Mouse (Mus musculus): ENCODE results near the gene Tram2. TPM values are rescaled to one million over a fixed set of nuclear protein-coding genes. Genes with fewer than 3 reads are reported as not detected.

Gene Tram2
- polyA plus RNA-seq, 1 experiment from 2014 or later: 8.6 TPM

DNA sequence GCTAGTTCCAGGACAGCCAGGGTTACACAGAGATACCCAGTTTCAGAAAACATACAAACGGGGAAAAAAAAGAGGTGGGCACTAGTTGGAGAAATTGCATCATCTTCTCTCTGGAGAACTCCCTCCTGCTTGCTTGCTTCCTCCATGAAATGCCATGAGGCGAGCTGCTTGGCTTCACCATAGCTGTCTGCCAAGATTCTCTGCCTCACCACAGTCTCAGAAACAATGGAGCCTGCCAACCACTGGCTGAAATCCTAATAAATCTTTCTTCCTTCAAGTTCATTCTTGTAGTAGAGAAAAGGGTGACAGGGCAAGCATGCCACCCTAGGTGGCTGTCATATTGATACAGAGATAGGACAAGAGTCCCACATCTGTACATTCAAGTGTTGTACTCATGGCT, 5.6 kb upstream of the Tram2 start:
- 70% methylated on average over 2 of the region's 2 CpGs for WGBS

DNA sequence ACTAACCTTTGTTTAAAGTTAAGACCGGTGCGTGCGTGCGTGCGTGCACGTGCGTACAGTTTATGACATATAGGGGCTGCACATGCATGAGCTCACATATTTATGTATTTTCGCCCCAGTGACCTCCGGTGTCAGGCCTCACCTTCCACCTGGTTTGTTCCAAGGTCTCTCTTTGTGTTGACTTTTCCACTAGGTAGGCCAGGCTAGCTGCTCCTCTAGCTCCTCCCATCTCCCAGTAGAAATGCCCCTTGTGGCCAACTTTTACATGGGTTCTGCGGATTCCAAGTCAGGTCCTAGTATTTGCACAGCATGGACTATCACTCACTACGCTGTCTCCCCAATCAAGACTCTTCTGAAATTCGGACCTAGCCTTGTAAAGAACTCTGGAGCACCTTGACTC, 1.3 kb upstream of the Tram2 start:
- 92% methylated on average over 12 of the region's 12 CpGs for WGBS
- H3K36me3 ChIP-seq (ENCODE audit: insufficient read depth, low read length): no peaks in the 10 kb centered on the region
- H3K4me2 ChIP-seq (replicated peaks; ENCODE audit: low read depth, low read length): no peak overlapping the region
- no peak overlapping the region for H3K27ac ChIP-seq (ENCODE audit: low read length)
- peaks cover 32% of the 10 kb centered on the region for H3K4me1 ChIP-seq (ENCODE audit: insufficient read depth, low read length)
- H3K9ac ChIP-seq (replicated peaks; ENCODE audit: low read length): no peak overlapping the region
- H3K4me3 ChIP-seq (ENCODE audit: low read length): no peak overlapping the region
- no peak for ATAC-seq (ENCODE audit: low FRiP score, low TSS enrichment)
- no peaks in the 10 kb centered on the region for H3K27me3 ChIP-seq (ENCODE audit: insufficient read depth, low read length)
- no peaks in the 10 kb centered on the region for H3K9me3 ChIP-seq (ENCODE audit: low read length)

More for the DNA sequence above, 5.6 kb upstream of the Tram2 start:
- Histone ChIP-seq H3K4me3 (ENCODE audit: low read length) (no peak overlapping the region), H3K27me3 (ENCODE audit: insufficient read depth, low read length) (no peaks in the 10 kb centered on the region), H3K9ac (replicated peaks; ENCODE audit: low read length) (no peak overlapping the region), H3K36me3 (ENCODE audit: insufficient read depth, low read length) (no peaks in the 10 kb centered on the region), H3K9me3 (ENCODE audit: low read length) (no peaks in the 10 kb centered on the region), H3K4me2 (replicated peaks; ENCODE audit: low read depth, low read length) (no peak overlapping the region), H3K27ac (ENCODE audit: low read length) (no peak overlapping the region), H3K4me1 (ENCODE audit: insufficient read depth, low read length) (no peaks in the 10 kb centered on the region)
- ATAC-seq (ENCODE audit: low FRiP score, low TSS enrichment): no peak

DNA sequence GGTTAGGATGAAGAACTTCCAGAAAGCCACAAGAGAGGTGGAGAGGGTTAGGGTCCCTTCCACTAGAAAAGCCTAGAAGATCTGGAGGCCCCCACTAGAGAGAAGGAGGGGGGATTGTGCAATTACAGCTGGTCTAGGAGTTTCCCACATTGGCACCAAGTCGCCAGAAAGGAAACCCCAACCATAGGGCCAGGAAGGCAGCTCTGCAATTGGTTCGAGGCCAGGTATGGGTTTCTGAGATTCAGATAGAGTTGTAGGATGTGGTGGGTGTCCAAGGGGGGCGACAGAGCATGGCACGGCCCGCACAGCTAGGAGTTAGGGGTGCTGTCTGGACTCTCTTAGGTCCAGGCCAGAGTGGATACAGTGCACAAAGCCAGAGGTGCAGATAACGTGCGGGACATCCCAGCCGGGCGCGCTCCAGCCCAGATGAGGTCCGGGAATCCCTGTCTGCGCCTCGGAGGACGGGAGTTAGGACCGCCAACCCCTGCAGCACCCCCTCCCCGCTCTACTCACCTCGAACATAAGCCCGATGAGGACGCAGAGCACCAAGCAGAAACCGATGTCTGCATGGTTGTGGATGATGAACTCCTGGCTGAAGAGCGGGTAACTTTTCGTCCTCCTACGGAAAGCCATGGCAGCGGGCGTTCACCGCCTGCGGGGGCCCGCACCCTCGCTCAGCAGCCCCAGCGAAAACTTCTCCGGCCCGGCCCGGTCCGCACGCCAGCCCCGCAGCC, 381 bp downstream of the Tram2 start:
- Histone ChIP-seq H3K27me3 (ENCODE audit: insufficient read depth, low read length) (no peaks in the 10 kb centered on the region), H3K27ac (ENCODE audit: low read length) (peak overlapping the region; percentile 75; the same call in 1 of the 2 replicates), H3K36me3 (ENCODE audit: insufficient read depth, low read length) (no peaks in the 10 kb centered on the region), H3K4me2 (replicated peaks; ENCODE audit: low read depth, low read length) (peak overlapping the region; percentile 73), H3K4me1 (ENCODE audit: insufficient read depth, low read length) (peaks cover 49% of the 10 kb centered on the region), H3K9me3 (ENCODE audit: low read length) (no peaks in the 10 kb centered on the region), H3K9ac (replicated peaks; ENCODE audit: low read length) (peak overlapping the region; percentile 84), H3K4me3 (ENCODE audit: low read length) (peak overlapping the region; percentile 77)
- peak; percentile 60 for ATAC-seq (ENCODE audit: low FRiP score, low TSS enrichment)
- under 1% methylated on average over 35 of the region's 36 CpGs for WGBS

DNA sequence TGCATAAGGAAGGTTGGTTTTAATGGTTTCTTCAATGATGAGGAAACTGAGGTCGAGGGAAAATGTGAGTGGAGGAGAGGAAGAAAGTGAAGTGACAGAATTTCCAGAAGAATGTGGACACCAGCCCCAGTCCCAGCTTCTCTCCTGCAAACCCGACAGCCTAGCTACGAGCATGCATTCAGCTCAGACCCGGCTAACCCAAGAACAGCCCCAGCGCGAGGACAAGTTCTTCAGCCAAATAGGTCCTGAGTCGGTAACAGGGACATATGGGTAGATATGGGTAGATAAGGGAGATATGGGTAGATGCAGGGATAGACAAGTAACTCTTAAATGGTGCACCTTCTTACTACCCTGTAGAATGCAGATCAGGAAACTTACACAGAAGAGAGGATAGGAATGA, 1.4 kb downstream of the Tram2 start:
- H3K4me1 ChIP-seq (ENCODE audit: insufficient read depth, low read length): peaks cover 59% of the 10 kb centered on the region
- 54% methylated on average over 7 of the region's 7 CpGs for WGBS
- ATAC-seq (ENCODE audit: low FRiP score, low TSS enrichment): no peak

DNA sequence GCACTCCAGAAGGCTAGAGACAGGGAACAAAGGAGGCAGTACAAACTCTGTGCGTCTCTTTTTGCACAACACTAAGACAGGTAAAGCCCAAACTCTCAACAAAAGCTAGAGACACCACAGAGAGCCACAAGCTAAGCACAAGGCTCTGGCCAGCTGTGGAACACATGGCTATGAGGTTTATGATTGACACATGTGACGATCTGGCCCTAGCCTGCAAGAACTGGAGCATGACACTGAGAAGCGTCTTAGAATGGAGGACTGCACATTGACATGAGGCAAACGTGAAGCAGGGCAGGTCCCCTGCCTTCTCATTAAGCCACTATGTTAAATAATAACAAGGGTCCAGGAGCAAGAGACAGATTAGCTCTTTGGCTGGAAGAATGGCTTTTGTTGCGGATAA, 1.8 kb downstream of the Tram2 start:
- no peaks in the 10 kb centered on the region for H3K27me3 ChIP-seq (ENCODE audit: insufficient read depth, low read length)
- peak overlapping the region; percentile 77 for H3K4me3 ChIP-seq (ENCODE audit: low read length)
- 35% methylated on average over 5 of the region's 5 CpGs for WGBS
- no peaks in the 10 kb centered on the region for H3K9me3 ChIP-seq (ENCODE audit: low read length)
- ATAC-seq (ENCODE audit: low FRiP score, low TSS enrichment): no peak
- H3K4me1 ChIP-seq (ENCODE audit: insufficient read depth, low read length): peaks cover 59% of the 10 kb centered on the region
- peak overlapping the region; percentile 75 for H3K27ac ChIP-seq (ENCODE audit: low read length)
- H3K4me2 ChIP-seq (replicated peaks; ENCODE audit: low read depth, low read length): peak overlapping the region; percentile 73
- H3K36me3 ChIP-seq (ENCODE audit: insufficient read depth, low read length): no peaks in the 10 kb centered on the region
- H3K9ac ChIP-seq (replicated peaks; ENCODE audit: low read length): peak overlapping the region; percentile 84; the same call in 1 of the 2 replicates

More for the DNA sequence above, 1.4 kb downstream of the Tram2 start:
- H3K9ac ChIP-seq (replicated peaks; ENCODE audit: low read length): peak overlapping the region; percentile 84
- H3K4me3 ChIP-seq (ENCODE audit: low read length): peak overlapping the region; percentile 77
- peak overlapping the region; percentile 75 for H3K27ac ChIP-seq (ENCODE audit: low read length)
- H3K27me3 ChIP-seq (ENCODE audit: insufficient read depth, low read length): no peaks in the 10 kb centered on the region
- peak overlapping the region; percentile 73 for H3K4me2 ChIP-seq (replicated peaks; ENCODE audit: low read depth, low read length)
- no peaks in the 10 kb centered on the region for H3K36me3 ChIP-seq (ENCODE audit: insufficient read depth, low read length)
- no peaks in the 10 kb centered on the region for H3K9me3 ChIP-seq (ENCODE audit: low read length)

DNA sequence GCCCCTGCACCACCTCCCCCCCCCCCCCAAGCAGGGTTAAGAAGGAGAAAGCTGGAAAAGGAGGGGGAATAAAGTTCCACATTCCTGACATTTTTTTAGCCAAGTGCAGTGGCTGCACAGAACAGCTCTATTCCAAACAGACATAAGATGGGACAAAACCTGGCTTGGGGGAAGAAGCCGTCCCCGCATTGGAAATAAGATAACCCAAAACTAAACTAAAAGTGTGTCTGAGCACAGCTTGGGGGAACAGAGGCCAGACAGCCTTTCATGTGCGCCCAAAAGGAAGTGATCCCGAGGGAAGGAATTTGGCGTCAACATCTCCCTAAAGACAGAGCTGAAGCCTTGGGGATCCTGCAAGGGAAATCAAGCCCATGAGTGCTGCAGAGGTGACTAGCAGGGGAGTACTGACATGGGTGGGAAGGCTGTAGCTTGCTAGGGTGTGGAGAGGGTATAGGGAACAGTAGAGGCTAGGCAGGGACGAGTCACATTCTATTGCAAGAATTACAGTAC, 3.0 kb downstream of the Tram2 start:
- peak overlapping the region; percentile 24 for H3K4me3 ChIP-seq (ENCODE audit: low read length)
- H3K36me3 ChIP-seq (ENCODE audit: insufficient read depth, low read length): peaks cover 5% of the 10 kb centered on the region; the same call in 1 of the 2 replicates
- peaks cover 59% of the 10 kb centered on the region for H3K4me1 ChIP-seq (ENCODE audit: insufficient read depth, low read length)
- peak overlapping the region; percentile 85 for H3K27ac ChIP-seq (ENCODE audit: low read length)
- no peaks in the 10 kb centered on the region for H3K27me3 ChIP-seq (ENCODE audit: insufficient read depth, low read length)
- ATAC-seq (ENCODE audit: low FRiP score, low TSS enrichment): no peak
- 12% methylated on average over 6 of the region's 6 CpGs for WGBS
- peak overlapping the region; percentile 73 for H3K4me2 ChIP-seq (replicated peaks; ENCODE audit: low read depth, low read length)
- H3K9me3 ChIP-seq (ENCODE audit: low read length): no peaks in the 10 kb centered on the region
- H3K9ac ChIP-seq (replicated peaks; ENCODE audit: low read length): peak overlapping the region; percentile 43

DNA sequence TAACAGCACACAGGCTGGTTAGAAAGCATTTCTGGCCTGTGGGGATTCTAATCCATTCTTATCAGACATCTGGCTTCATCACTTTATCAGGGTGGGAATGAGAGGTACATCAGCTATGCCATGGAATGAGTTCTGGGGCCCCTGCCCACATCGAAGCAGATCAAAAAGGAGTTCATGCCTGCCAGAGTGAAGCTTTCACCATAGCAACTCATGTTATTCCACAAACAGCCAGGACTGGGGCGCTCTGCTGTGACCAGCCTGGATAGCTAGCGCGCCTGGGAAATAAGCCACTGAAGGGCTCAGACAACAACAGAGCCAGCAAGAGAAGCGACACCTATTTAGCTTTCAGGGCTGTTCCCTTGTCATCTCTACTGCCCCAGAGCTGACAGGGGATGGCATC, 4.8 kb downstream of the Tram2 start:
- H3K27ac ChIP-seq (ENCODE audit: low read length): peak overlapping the region; percentile 51; the same call in 1 of the 2 replicates
- 0 out of 2 replicates have a peak overlapping the region, but pooled peaks have one; percentile 8 for H3K4me2 ChIP-seq (replicated peaks; ENCODE audit: low read depth, low read length)
- ATAC-seq (ENCODE audit: low FRiP score, low TSS enrichment): no peak
- H3K9me3 ChIP-seq (ENCODE audit: low read length): no peaks in the 10 kb centered on the region
- 38% methylated on average over 5 of the region's 5 CpGs for WGBS
- H3K4me3 ChIP-seq (ENCODE audit: low read length): no peak overlapping the region
- H3K36me3 ChIP-seq (ENCODE audit: insufficient read depth, low read length): peaks cover 5% of the 10 kb centered on the region; the same call in 1 of the 2 replicates
- H3K27me3 ChIP-seq (ENCODE audit: insufficient read depth, low read length): no peaks in the 10 kb centered on the region
- H3K9ac ChIP-seq (replicated peaks; ENCODE audit: low read length): no peak overlapping the region; the same call in 1 of the 2 replicates
- peaks cover 69% of the 10 kb centered on the region for H3K4me1 ChIP-seq (ENCODE audit: insufficient read depth, low read length)

DNA sequence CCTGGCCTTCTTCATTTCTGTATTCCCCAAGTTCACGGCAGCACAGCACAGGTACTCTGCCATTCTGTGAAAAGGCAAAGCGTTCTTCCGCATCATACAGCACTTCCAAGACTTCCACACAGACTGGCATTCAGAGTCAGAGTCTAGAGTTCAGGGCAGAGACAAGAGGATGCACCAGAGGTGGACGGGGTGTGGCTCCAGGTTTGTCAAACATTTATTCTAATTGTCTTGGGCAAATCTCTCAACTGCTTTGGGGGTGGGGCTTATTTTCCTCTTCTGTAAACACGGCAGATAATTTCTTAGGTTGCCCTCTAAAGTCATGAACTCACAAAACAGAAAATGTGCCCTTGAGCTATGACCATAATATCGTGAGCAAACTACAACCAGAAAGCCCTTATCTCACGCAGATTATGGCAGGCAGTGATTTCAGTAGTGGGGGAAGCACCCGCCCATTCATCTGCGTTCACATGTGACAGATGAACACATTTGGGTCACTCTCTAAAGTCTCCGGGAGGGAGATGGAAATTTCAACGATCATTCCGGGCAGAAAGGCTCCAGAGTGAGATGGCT, 6.1 kb downstream of the Tram2 start:
- Histone ChIP-seq H3K9me3 (ENCODE audit: low read length) (no peaks in the 10 kb centered on the region), H3K4me1 (ENCODE audit: insufficient read depth, low read length) (peaks cover 70% of the 10 kb centered on the region), H3K4me2 (replicated peaks; ENCODE audit: low read depth, low read length) (no peak overlapping the region), H3K4me3 (ENCODE audit: low read length) (no peak overlapping the region), H3K36me3 (ENCODE audit: insufficient read depth, low read length) (peaks cover 7% of the 10 kb centered on the region; the same call in 1 of the 2 replicates), H3K9ac (replicated peaks; ENCODE audit: low read length) (no peak overlapping the region), H3K27me3 (ENCODE audit: insufficient read depth, low read length) (no peaks in the 10 kb centered on the region), H3K27ac (ENCODE audit: low read length) (no peak overlapping the region)
- WGBS: 64% methylated on average over 12 of the region's 12 CpGs
- no peak for ATAC-seq (ENCODE audit: low FRiP score, low TSS enrichment)

DNA sequence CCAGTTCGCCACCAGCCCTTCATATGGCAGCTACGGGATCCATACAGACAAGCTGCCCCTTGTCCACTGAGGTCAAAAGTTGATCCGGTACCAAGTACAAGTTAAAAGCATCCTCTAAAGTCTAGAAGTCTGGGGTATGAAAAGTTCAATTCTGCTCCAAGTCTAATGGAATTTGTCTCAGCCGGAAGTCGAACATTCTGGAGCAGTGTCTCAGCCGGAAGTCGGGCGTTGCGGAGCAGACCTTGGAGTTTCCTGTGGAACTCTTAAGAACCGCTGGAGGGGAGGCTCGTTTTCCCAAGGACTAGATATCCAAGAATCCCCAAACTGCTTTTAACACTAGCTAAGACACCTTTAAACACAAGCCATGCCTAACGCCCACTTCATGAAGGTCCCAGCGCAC, 8.4 kb downstream of the Tram2 start:
- Histone ChIP-seq H3K27me3 (ENCODE audit: insufficient read depth, low read length) (no peaks in the 10 kb centered on the region), H3K9ac (replicated peaks; ENCODE audit: low read length) (no peak overlapping the region), H3K36me3 (ENCODE audit: insufficient read depth, low read length) (peaks cover 15% of the 10 kb centered on the region; the same call in 1 of the 2 replicates), H3K9me3 (ENCODE audit: low read length) (peaks cover 5% of the 10 kb centered on the region; the same call in 1 of the 2 replicates), H3K27ac (ENCODE audit: low read length) (peak overlapping the region; percentile 44; the same call in 1 of the 2 replicates), H3K4me1 (ENCODE audit: insufficient read depth, low read length) (peaks cover 50% of the 10 kb centered on the region), H3K4me3 (ENCODE audit: low read length) (no peak overlapping the region), H3K4me2 (replicated peaks; ENCODE audit: low read depth, low read length) (0 out of 2 replicates have a peak overlapping the region, but pooled peaks have one; percentile 4)
- no peak for ATAC-seq (ENCODE audit: low FRiP score, low TSS enrichment)
- 71% methylated on average over 13 of the region's 13 CpGs for WGBS

Measured in kidney, embryonic 16.5 days (tissue).